Mouse (Mus musculus): ENCODE results near the gene B3gnt3. TPM values are rescaled to one million over a fixed set of nuclear protein-coding genes. Genes with fewer than 3 reads are reported as not detected.
"Not testable (repeated sequence)": the region's sequence is repeated elsewhere in the genome, so short reads cannot be mapped to it uniquely, and the experiment has no call there.

The B3gnt3 gene
- 3.5 and 3.7 TPM in 2 replicates for polyA plus RNA-seq (2015; fragmentation: Nextera tagmentation; extraction: Ambion mirVana)

GRCm38 (mm10) chr8:71701414-71702086, at the start of gene B3gnt3:
Gene B3gnt3, minus strand, starts transcription at chr8:71701789.
- ATAC-seq (ENCODE audit: low read depth) (no peak), DNase-seq (no peak)
- H3K9ac ChIP-seq: peak within 1 kb of the TSS; percentile 75
- peaks cover 62% of the 10 kb centered on the region for H3K27me3 ChIP-seq
- no peaks in the 10 kb centered on the region for H3K9me3 ChIP-seq (replicated peaks)
- H3K27ac ChIP-seq: peak within 1 kb of the TSS; percentile 90
- H3K4me3 ChIP-seq (replicated peaks): peak within 1 kb of the TSS; percentile 61
- peaks cover 55% of the 10 kb centered on the region for H3K4me1 ChIP-seq (replicated peaks)
- H3K36me3 ChIP-seq: no peaks in the 10 kb centered on the region
- 12% methylated on average over 32 of the region's 34 CpGs for WGBS (ENCODE audit: insufficient replicate concordance)
- H3K4me2 ChIP-seq: peak within 1 kb of the TSS; percentile 81

- H3K27ac ChIP-seq; H3K4me2 ChIP-seq; DNase-seq; H3K36me3 ChIP-seq; H3K27me3 ChIP-seq; H3K4me3 ChIP-seq (replicated peaks); H3K9me3 ChIP-seq (replicated peaks); H3K4me1 ChIP-seq (replicated peaks); H3K9ac ChIP-seq; ATAC-seq (ENCODE audit: low read depth): not testable (repeated sequence)
- 63% methylated on average over 6 of the region's 6 CpGs for WGBS (ENCODE audit: insufficient replicate concordance)
Measured at GRCm38 (mm10) chr8:71749321-71750075, 47.9 kb upstream of the B3gnt3 start.

- ATAC-seq (ENCODE audit: low read depth); H3K27me3 ChIP-seq; H3K4me1 ChIP-seq (replicated peaks); H3K9ac ChIP-seq; DNase-seq; H3K4me2 ChIP-seq; H3K9me3 ChIP-seq (replicated peaks); H3K27ac ChIP-seq; H3K36me3 ChIP-seq; H3K4me3 ChIP-seq (replicated peaks): not testable (repeated sequence)
Measured at GRCm38 (mm10) chr8:71747082-71747481, 45.5 kb upstream of the B3gnt3 start.

DNA sequence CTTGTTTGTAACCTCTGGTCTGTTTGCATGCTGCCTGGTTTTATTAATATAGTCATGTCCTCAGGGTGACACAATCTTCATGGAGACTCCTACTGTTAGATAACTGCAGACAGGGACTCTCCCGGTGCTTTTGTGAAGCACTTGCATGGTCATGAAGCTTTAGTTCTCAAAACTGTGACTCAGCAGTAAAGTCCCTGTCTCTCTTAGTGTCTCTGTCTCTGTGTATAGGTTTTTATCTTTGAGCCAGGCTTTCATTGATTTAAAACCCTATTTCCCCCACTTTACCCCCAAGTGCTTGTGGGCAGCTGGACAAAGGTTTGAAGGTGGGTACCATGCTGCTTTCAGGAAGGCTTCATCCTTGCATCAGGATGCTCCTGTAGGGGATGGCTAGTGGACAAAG, 43.7 kb upstream of the B3gnt3 start:
- Histone ChIP-seq H3K27ac (no peak overlapping the region), H3K9me3 (replicated peaks) (no peaks in the 10 kb centered on the region), H3K4me3 (replicated peaks) (no peak overlapping the region), H3K27me3 (peaks cover 4% of the 10 kb centered on the region; the same call in 1 of the 2 replicates), H3K9ac (no peak overlapping the region), H3K36me3 (no peaks in the 10 kb centered on the region), H3K4me1 (replicated peaks) (peaks cover 7% of the 10 kb centered on the region; the same call in 1 of the 2 replicates), H3K4me2 (no peak overlapping the region)
- ATAC-seq (ENCODE audit: low read depth): no peak
- 52% methylated on average over 1 of the region's 1 CpGs for WGBS (ENCODE audit: insufficient replicate concordance)
- DNase-seq: no peak

GRCm38 (mm10) chr8:71742783-71743182, 41.2 kb upstream of the B3gnt3 start:
- Histone ChIP-seq H3K36me3 (no peaks in the 10 kb centered on the region), H3K27ac (no peak overlapping the region), H3K4me2 (no peak overlapping the region), H3K9me3 (replicated peaks) (no peaks in the 10 kb centered on the region), H3K27me3 (peaks cover 4% of the 10 kb centered on the region; the same call in 1 of the 2 replicates), H3K9ac (no peak overlapping the region), H3K4me1 (replicated peaks) (peaks cover 7% of the 10 kb centered on the region; the same call in 1 of the 2 replicates), H3K4me3 (replicated peaks) (no peak overlapping the region)
- WGBS (ENCODE audit: insufficient replicate concordance): 54% methylated on average over 2 of the region's 2 CpGs
- ATAC-seq (ENCODE audit: low read depth): no peak
- no peak for DNase-seq

DNA sequence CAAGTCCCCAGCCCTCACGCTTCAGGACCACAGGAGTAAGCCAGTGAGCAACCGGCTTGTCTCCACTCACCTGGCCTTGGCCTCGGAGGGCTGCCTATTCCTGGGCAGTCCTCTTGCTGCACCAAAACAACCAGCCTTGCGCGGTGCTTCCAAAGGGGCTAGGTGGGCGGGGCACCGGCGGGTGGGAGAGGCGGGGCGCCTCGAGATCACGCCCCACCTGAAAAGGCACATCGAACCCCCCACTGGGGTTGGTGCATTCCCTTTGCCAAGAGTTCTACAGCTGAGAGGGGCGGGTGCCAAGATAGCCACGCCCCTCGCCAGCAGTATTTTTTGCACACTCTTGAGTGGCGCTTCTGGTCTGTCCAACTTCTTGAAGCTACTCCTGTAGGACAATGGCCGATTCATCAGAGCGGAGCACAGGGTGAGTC, 40.1 kb upstream of the B3gnt3 start:
- peaks cover 7% of the 10 kb centered on the region; the same call in 1 of the 2 replicates for H3K4me1 ChIP-seq (replicated peaks)
- H3K27ac ChIP-seq: no peak overlapping the region
- no peak overlapping the region for H3K9ac ChIP-seq
- no peaks in the 10 kb centered on the region for H3K9me3 ChIP-seq (replicated peaks)
- no peaks in the 10 kb centered on the region for H3K36me3 ChIP-seq
- no peak overlapping the region for H3K4me3 ChIP-seq (replicated peaks)
- H3K27me3 ChIP-seq: peaks cover 4% of the 10 kb centered on the region; the same call in 1 of the 2 replicates
- WGBS (ENCODE audit: insufficient replicate concordance): 9% methylated on average over 19 of the region's 19 CpGs
- peak overlapping the region; percentile 43 for H3K4me2 ChIP-seq
- ATAC-seq (ENCODE audit: low read depth) (peak; percentile 36), DNase-seq (no peak)

GRCm38 (mm10) chr8:71741226-71741625, 39.6 kb upstream of the B3gnt3 start:
- no peak for ATAC-seq (ENCODE audit: low read depth)
- DNase-seq: no peak
- H3K27me3 ChIP-seq: peaks cover 4% of the 10 kb centered on the region; the same call in 1 of the 2 replicates
- H3K9me3 ChIP-seq (replicated peaks): no peaks in the 10 kb centered on the region
- H3K4me3 ChIP-seq (replicated peaks): no peak overlapping the region
- no peaks in the 10 kb centered on the region for H3K36me3 ChIP-seq
- no peak overlapping the region for H3K9ac ChIP-seq
- WGBS (ENCODE audit: insufficient replicate concordance): 53% methylated on average over 3 of the region's 3 CpGs
- H3K27ac ChIP-seq: no peak overlapping the region
- peaks cover 7% of the 10 kb centered on the region; the same call in 1 of the 2 replicates for H3K4me1 ChIP-seq (replicated peaks)
- peak overlapping the region; percentile 43 for H3K4me2 ChIP-seq

- DNase-seq; ATAC-seq (ENCODE audit: low read depth); H3K9ac ChIP-seq; H3K4me3 ChIP-seq (replicated peaks); H3K27me3 ChIP-seq; H3K4me2 ChIP-seq; H3K4me1 ChIP-seq (replicated peaks); H3K9me3 ChIP-seq (replicated peaks); H3K27ac ChIP-seq; H3K36me3 ChIP-seq: not testable (repeated sequence)
Measured at GRCm38 (mm10) chr8:71738316-71738715, 36.7 kb upstream of the B3gnt3 start.

- Histone ChIP-seq H3K4me1 (replicated peaks) (peaks cover 11% of the 10 kb centered on the region), H3K27me3 (peaks cover 23% of the 10 kb centered on the region), H3K27ac (no peak overlapping the region), H3K4me3 (replicated peaks) (no peak overlapping the region), H3K36me3 (no peaks in the 10 kb centered on the region), H3K4me2 (no peak overlapping the region), H3K9me3 (replicated peaks) (no peaks in the 10 kb centered on the region), H3K9ac (no peak overlapping the region)
- 22% methylated on average over 3 of the region's 3 CpGs for WGBS (ENCODE audit: insufficient replicate concordance)
- no peak for DNase-seq
- no peak for ATAC-seq (ENCODE audit: low read depth)
Measured at GRCm38 (mm10) chr8:71731652-71732230, 30.2 kb upstream of the B3gnt3 start.

DNA sequence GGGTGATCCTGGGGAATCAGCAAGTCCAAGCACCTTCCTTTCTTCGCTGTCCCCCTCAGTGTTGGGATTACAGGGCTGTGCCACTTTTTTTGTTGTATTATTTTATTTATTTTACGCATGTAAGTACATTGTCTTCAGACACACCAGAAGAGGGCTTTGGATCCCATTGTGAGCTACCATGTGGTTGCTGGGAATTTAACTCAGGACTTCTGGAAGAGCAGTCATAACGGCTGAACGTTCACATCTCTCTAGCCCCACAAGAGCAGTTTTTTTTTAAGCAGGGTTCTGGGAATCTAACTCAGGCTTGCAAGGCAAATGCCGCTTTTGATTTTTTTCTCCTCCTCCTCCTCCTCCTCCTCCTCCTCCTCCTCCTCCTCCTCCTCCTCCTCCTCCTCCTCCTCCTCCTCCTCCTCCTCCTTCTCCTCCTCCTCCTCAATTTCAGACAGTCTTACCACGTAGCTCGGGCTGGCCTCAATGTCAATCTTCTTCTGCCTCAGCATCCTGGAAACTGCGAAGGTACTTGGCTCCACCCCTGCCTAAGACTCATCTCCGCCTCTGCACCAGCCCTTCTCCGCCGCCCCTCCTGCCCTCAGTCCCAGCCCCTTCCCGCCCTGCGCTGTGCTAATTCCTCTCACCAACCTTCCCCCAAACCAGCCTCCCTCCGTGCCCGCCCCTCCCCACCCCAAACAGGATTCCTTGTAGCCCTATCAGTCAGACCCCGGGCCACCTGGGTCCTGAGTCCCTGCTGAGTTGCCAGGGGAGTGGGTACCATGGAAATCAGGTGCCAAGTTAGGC, 27.4 kb upstream of the B3gnt3 start:
- peak overlapping the region; percentile 32 for H3K4me3 ChIP-seq (replicated peaks)
- peaks cover 38% of the 10 kb centered on the region for H3K27me3 ChIP-seq
- H3K9ac ChIP-seq: peak overlapping the region; percentile 36; the same call in 1 of the 2 replicates
- no peaks in the 10 kb centered on the region for H3K9me3 ChIP-seq (replicated peaks)
- peaks cover 31% of the 10 kb centered on the region for H3K4me1 ChIP-seq (replicated peaks)
- DNase-seq: no peak
- H3K27ac ChIP-seq: no peak overlapping the region
- WGBS (ENCODE audit: insufficient replicate concordance): 6% methylated on average over 16 of the region's 16 CpGs
- ATAC-seq (ENCODE audit: low read depth): no peak
- no peaks in the 10 kb centered on the region for H3K36me3 ChIP-seq
- H3K4me2 ChIP-seq: peak overlapping the region; percentile 60

All from liver, embryonic 13.5 days (tissue).